Mouse (Mus musculus): Measurements from ENCODE around the gene Nme6. TPM values are rescaled to one million over a fixed set of nuclear protein-coding genes. Genes with fewer than 3 reads are reported as not detected.
"Not testable (repeated sequence)": the region's sequence is repeated elsewhere in the genome, so short reads cannot be mapped to it uniquely, and the experiment has no call there.

Nme6 gene
- polyA plus RNA-seq (2015; fragmentation: Nextera tagmentation; extraction: Ambion mirVana), result 55.7 and 60.6 TPM in 2 replicates

DNA sequence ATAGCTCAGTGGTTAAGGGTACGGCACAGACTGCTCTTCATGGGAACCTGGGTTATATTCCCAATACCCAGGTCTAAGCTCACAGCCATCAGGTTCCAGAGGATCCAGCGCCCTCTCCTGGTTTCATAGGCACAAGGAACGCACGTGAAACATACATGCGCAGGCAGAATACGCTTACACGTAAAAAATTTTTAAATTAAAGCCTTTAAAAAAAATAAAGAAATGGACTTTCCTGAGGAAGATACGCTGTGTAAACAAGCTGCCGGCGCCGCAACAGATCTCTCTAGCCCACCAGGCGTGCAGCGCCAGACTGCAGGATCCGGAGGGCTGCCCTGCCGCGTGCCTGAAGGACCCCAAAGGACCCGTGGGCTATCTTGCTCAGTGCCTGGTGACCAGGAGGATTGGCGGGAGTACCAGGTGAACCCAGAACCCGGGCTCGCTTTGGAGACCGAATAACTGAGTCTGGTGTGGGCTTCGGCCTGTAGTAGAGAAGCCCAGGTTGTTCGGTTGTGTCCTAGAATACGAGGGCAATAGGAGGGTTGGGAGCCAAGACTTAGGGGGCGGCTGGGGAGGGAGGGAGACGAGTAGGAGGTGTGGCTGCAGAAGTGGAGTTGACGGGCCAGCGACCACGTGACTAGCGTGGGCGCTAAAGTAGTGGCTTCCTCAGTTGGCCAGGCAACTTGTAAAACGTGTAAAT lies at the start of gene Nme6:
Gene Nme6, plus strand, starts transcription at position 359 of the 697 bp plus-strand sequence.
- Histone ChIP-seq H3K4me3 (peak within 1 kb of the TSS; percentile 67), H3K36me3 (no peaks in the 10 kb centered on the region; the same call in 1 of the 2 replicates), H3K9me3 (no peaks in the 10 kb centered on the region), H3K4me2 (replicated peaks) (peak within 1 kb of the TSS; percentile 81), H3K9ac (replicated peaks) (peak within 1 kb of the TSS; percentile 73), H3K27me3 (no peaks in the 10 kb centered on the region), H3K27ac (replicated peaks) (peak within 1 kb of the TSS; percentile 89), H3K4me1 (peaks cover 13% of the 10 kb centered on the region)
- ATAC-seq (replicated peaks), result peak; percentile 97
- under 1% methylated on average over 32 of the region's 32 CpGs for WGBS

DNA sequence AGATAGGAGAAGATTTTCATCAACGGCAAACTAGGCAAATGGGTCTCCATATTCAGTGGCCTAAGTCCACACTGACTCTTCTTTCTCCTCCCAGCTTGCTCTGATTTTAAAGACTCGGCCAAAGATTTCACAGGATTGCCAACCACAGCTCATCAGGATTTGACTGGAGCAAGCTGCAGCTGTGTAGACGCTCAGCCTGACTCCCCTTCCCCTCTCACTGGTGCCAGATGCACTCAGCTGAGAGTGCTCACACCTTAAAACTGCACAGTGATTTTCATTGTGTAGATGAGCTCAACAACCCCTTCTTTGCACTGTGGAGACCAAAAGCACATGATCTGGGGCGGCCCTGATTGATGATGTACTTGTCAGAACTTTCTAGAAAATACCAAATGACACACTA lies 42.0 kb upstream of the Nme6 start, which contains the start of gene Fbxw27:
Gene Fbxw27, minus strand, starts transcription at position 101 of the 400 bp plus-strand sequence.
- H3K4me2 ChIP-seq (replicated peaks); H3K36me3 ChIP-seq; ATAC-seq (replicated peaks); H3K9me3 ChIP-seq; H3K4me1 ChIP-seq; H3K9ac ChIP-seq (replicated peaks); H3K27me3 ChIP-seq; H3K27ac ChIP-seq (replicated peaks); H3K4me3 ChIP-seq: not testable (repeated sequence)
- 83% methylated on average over 4 of the region's 4 CpGs for WGBS

DNA sequence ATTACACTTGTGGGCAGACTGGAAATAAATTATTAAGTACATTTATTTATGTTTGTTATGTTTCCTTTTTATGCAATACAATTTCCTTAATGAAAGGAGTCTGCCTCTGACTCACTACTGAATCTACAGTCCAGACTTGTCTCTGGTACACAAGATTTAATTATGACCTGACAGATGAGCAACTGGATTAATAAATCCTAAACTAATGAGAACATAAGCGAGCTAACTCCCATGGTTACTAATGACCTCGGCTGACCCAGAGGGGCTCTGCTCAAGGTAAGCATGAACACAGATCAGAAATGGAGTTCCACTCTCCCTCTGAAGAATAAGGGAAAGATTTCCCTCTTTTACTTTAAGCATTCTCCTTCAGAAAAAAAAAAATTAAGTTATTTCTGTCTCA lies 37.3 kb upstream of the Nme6 start:
- Histone ChIP-seq H3K27ac (replicated peaks) (no peak overlapping the region), H3K4me3 (no peak overlapping the region), H3K36me3 (no peaks in the 10 kb centered on the region), H3K9me3 (no peaks in the 10 kb centered on the region), H3K27me3 (no peaks in the 10 kb centered on the region), H3K4me2 (replicated peaks) (no peak overlapping the region), H3K9ac (replicated peaks) (no peak overlapping the region), H3K4me1 (no peaks in the 10 kb centered on the region)
- ATAC-seq (replicated peaks), result no peak
- 69% methylated on average over 2 of the region's 2 CpGs for WGBS

DNA sequence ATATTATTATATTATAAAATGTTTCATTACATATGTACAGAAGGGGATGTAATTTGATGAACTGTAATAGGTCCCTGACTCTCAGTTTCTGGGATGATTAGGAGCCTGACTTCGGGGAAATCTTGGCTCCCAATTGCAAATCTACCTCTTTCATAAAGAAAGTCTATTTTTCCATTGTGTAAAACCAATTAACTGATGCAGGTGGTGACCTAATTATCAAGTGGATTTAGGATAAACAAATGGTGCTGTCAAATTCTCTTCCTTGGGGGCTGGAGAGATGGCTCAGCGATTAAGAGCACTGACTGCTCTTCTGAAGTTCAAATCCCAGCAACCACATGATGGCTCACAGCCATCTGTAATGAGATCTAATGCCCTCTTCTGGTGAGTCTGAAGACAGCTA lies 36.7 kb upstream of the Nme6 start:
- no peak for ATAC-seq (replicated peaks)
- 42% methylated on average over 2 of the region's 2 CpGs for WGBS

DNA sequence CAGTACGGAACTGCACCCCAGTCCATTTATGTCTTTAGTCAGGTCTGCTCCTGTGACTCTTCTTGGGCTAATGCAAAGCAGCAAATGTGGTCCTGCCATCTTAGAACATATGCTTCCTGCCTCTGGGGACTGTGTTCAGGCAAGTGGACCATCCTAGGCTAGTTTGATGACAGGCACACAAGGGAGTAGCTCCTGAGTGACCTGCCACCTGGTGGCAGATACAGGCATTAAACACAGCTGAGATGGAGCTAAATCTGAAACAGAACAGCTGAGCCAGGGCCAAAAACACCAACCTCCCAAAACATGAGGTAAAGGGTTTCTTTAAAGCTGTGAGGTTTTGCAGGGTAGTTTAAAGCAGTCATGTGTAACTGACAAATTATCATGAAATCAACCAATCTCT lies 34.5 kb upstream of the Nme6 start:
- no peaks in the 10 kb centered on the region for H3K4me1 ChIP-seq
- no peaks in the 10 kb centered on the region for H3K27me3 ChIP-seq
- H3K36me3 ChIP-seq, result no peaks in the 10 kb centered on the region
- H3K4me3 ChIP-seq, result no peak overlapping the region
- H3K4me2 ChIP-seq (replicated peaks), result no peak overlapping the region
- ATAC-seq (replicated peaks), result no peak
- no peaks in the 10 kb centered on the region for H3K9me3 ChIP-seq
- 86% methylated on average over 1 of the region's 1 CpGs for WGBS
- H3K27ac ChIP-seq (replicated peaks), result no peak overlapping the region
- no peak overlapping the region for H3K9ac ChIP-seq (replicated peaks)

More for the DNA sequence above, 36.7 kb upstream of the Nme6 start:
- no peak overlapping the region for H3K27ac ChIP-seq (replicated peaks)
- no peak overlapping the region for H3K4me2 ChIP-seq (replicated peaks)
- H3K4me3 ChIP-seq, result no peak overlapping the region
- H3K9ac ChIP-seq (replicated peaks), result no peak overlapping the region
- no peaks in the 10 kb centered on the region for H3K27me3 ChIP-seq
- H3K36me3 ChIP-seq, result no peaks in the 10 kb centered on the region
- H3K9me3 ChIP-seq, result no peaks in the 10 kb centered on the region
- H3K4me1 ChIP-seq, result no peaks in the 10 kb centered on the region

DNA sequence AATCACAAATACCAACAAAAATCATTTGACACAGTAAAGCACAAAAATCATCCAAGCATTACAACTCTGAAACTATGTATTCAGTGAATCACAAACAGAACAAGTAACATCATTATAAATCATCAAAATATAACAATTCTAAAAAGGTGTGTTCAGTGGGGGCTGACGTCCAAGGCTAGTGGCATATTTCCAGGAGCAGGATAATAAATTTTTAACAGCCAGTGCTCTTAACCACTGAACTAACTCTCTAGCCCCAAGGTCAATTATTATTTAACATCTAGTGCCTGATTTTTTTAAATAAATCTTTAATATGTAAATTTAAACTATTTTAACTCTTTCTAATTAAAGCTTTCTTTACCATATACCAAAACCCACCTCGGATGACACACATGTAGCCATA lies 27.0 kb upstream of the Nme6 start:
- not testable (repeated sequence) for ATAC-seq (replicated peaks); H3K4me2 ChIP-seq (replicated peaks); H3K4me1 ChIP-seq; H3K4me3 ChIP-seq; H3K27ac ChIP-seq (replicated peaks); H3K36me3 ChIP-seq; H3K9me3 ChIP-seq; H3K27me3 ChIP-seq; H3K9ac ChIP-seq (replicated peaks)
- WGBS, result 85% methylated on average over 2 of the region's 2 CpGs

DNA sequence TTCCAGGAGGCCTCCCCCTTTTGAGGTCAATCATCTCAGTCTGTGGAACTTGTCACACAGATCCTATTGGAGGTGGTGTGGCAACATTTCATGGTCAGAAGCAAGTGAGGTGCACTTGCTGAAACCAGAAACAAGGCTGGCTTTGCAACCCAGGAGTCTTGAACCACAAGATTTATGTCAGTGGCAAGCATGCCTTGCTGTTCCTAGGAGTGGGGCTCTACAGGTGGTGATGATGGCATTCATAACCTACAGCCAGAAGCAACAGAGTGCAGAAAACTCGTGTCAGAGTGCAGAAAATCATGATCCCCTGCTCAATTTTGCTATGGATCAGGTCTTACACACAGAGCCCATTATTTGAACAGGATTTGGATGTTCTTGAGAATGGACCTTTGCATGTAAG lies 26.3 kb upstream of the Nme6 start:
- Histone ChIP-seq H3K9ac (replicated peaks) (no peak overlapping the region), H3K4me2 (replicated peaks) (no peak overlapping the region), H3K36me3 (no peaks in the 10 kb centered on the region), H3K27ac (replicated peaks) (no peak overlapping the region), H3K4me3 (no peak overlapping the region), H3K27me3 (no peaks in the 10 kb centered on the region), H3K4me1 (no peaks in the 10 kb centered on the region), H3K9me3 (no peaks in the 10 kb centered on the region)
- WGBS, result 53% methylated on average over 1 of the region's 1 CpGs
- no peak for ATAC-seq (replicated peaks)

DNA sequence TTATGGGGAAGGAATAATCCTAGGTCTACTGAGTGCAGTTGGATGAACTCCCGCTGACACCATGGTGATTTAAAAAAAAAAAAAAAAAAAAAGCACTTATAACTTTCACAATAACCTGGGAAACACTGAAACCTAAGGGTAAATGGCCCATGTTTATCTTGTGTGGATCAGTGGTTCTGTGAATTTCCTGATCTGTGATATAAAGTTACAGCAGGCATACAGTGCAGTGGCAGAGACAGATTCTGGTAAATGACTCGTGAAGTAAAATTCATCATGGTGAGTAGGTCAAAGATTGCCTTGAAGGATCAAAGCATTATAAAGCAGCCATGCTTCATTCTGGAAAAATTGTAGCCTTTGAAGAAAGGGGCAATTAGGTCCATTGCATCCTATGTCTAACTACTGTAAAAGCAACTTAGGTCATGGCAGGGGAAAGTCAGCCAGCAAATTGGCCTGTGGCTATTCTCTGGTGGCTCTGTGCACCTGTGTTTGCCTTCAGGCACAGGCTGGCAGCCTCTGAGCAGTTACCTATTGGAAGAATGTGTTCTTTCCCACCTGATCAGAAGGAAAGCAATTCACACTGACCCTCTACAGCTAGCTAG lies 25.8 kb upstream of the Nme6 start:
- no peak overlapping the region for H3K27ac ChIP-seq (replicated peaks)
- ATAC-seq (replicated peaks), result no peak
- no peak overlapping the region for H3K4me3 ChIP-seq
- H3K27me3 ChIP-seq, result no peaks in the 10 kb centered on the region
- no peaks in the 10 kb centered on the region for H3K9me3 ChIP-seq
- H3K9ac ChIP-seq (replicated peaks), result no peak overlapping the region
- no peaks in the 10 kb centered on the region for H3K4me1 ChIP-seq
- 88% methylated on average over 2 of the region's 2 CpGs for WGBS
- no peak overlapping the region for H3K4me2 ChIP-seq (replicated peaks)
- no peaks in the 10 kb centered on the region for H3K36me3 ChIP-seq

DNA sequence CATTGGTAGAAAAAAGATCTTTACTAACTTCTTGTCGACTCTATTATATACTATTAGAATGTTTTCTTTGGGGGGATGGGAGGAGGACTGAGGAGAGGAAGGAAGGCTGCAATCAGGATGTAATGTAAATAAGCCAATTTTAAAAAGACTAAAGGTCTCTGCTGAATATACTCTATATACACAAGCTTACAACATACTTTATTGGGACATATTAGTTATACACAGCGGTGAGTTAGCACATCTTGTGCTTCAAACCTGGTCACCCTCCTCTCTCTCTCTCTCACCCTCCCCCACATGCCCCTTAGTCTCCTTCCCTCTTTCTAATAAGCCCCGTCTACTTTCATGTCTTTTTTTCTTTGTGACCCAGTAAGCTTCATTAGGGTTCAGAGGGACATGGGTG lies 24.7 kb upstream of the Nme6 start:
- WGBS, result 52% methylated on average over 3 of the region's 3 CpGs
- no peak overlapping the region for H3K27ac ChIP-seq (replicated peaks)
- ATAC-seq (replicated peaks), result no peak

DNA sequence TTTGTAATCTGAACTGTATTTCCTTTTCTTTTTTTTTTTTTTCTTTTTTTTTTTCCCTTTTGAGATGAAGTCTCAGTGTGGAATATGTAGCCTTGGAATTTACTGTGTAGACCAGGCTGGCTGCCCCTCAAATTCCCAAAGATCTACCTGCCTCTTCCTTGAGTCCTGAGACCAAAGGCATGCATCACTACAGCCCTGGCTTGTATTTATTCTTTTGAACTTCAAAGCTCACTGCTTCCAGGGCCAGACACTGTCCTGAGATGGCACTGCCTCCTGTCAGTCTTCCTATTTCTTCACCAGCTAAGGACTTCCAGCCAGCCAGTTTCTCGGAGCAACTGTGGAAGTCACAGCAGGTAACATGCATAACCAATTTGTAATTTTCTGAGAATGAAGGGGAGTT lies 20.6 kb upstream of the Nme6 start, which contains the start of gene Spink8:
Gene Spink8, plus strand, starts transcription at position 301 of the 400 bp plus-strand sequence.
- no peaks in the 10 kb centered on the region for H3K9me3 ChIP-seq
- H3K4me3 ChIP-seq, result no peak within 1 kb of the TSS
- H3K36me3 ChIP-seq, result no peaks in the 10 kb centered on the region
- 81% methylated on average over 1 of the region's 1 CpGs for WGBS
- no peak for ATAC-seq (replicated peaks)
- H3K4me1 ChIP-seq, result no peaks in the 10 kb centered on the region
- no peaks in the 10 kb centered on the region for H3K27me3 ChIP-seq
- no peak within 1 kb of the TSS for H3K9ac ChIP-seq (replicated peaks)
- no peak within 1 kb of the TSS for H3K27ac ChIP-seq (replicated peaks)
- H3K4me2 ChIP-seq (replicated peaks), result no peak within 1 kb of the TSS

More for the DNA sequence above, 24.7 kb upstream of the Nme6 start:
- Histone ChIP-seq H3K27me3 (no peaks in the 10 kb centered on the region), H3K4me2 (replicated peaks) (no peak overlapping the region), H3K36me3 (no peaks in the 10 kb centered on the region), H3K4me1 (no peaks in the 10 kb centered on the region), H3K9ac (replicated peaks) (no peak overlapping the region), H3K9me3 (no peaks in the 10 kb centered on the region), H3K4me3 (no peak overlapping the region)

DNA sequence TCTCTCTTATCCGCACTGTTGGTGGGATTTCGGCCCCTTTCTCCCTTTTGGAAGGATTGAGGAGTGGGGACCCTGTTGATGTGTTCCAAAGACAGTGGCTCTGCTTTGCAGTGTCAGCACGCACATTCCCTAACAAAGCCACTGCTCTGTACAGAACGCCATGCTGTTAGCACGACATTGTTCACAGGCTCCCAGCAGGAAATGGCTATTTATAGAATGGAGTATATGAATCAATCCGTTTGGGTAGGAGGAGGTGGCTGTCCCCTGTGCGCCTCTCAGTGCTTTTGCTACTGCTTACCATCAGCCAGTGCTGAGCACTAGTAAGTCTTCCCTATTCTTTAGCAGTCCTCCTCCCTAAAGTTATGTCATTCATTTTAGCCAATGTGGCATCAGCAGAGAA lies 19.1 kb upstream of the Nme6 start:
- Histone ChIP-seq H3K9me3 (no peaks in the 10 kb centered on the region), H3K4me3 (no peak overlapping the region), H3K27ac (replicated peaks) (0 out of 2 replicates have a peak overlapping the region, but pooled peaks have one; percentile 7), H3K9ac (replicated peaks) (no peak overlapping the region), H3K27me3 (no peaks in the 10 kb centered on the region), H3K36me3 (no peaks in the 10 kb centered on the region), H3K4me1 (no peaks in the 10 kb centered on the region), H3K4me2 (replicated peaks) (no peak overlapping the region)
- ATAC-seq (replicated peaks), result 0 out of 2 replicates have a peak, but pooled peaks have one; percentile 26
- 36% methylated on average over 7 of the region's 7 CpGs for WGBS

DNA sequence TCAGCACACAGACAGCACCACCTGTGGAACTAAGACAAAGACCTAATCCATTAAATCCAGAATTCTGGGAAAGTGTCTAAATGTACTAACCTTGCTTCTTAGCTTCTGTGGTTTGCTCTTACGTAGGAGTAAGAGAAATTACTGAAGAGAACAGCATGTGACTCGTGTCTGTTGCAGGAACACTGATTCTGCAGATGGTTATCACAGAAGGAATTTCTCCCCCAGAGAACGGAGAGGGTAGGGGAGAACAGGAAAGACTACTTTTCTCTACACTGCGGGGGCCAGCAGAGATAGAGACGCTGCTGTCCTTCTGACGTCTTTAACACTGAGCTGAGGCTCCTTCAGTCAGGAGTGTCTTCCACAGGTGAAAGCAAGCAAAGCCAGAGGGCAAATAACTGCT lies 16.2 kb upstream of the Nme6 start:
- H3K4me3 ChIP-seq, result no peak overlapping the region
- H3K9me3 ChIP-seq, result no peaks in the 10 kb centered on the region
- H3K4me1 ChIP-seq, result no peaks in the 10 kb centered on the region
- H3K27me3 ChIP-seq, result no peaks in the 10 kb centered on the region
- WGBS, result 65% methylated on average over 6 of the region's 6 CpGs
- no peak overlapping the region for H3K4me2 ChIP-seq (replicated peaks)
- ATAC-seq (replicated peaks), result no peak
- H3K9ac ChIP-seq (replicated peaks), result no peak overlapping the region
- H3K36me3 ChIP-seq, result no peaks in the 10 kb centered on the region
- no peak overlapping the region for H3K27ac ChIP-seq (replicated peaks)
